Mouse (Mus musculus) gastrocnemius, postnatal 25 days (tissue): ENCODE measurements around the gene Olfr1425. TPM values are rescaled to one million over a fixed set of nuclear protein-coding genes. Genes with fewer than 3 reads are reported as not detected.
"Not testable (repeated sequence)": the region's sequence is repeated elsewhere in the genome, so short reads cannot be mapped to it uniquely, and the experiment has no call there.

Source experiments
- DNase-seq: peaks from one replicate; pipeline ENCODE4 v3.0.0; 2022
- long read RNA-seq, 2 experiments: library from polyadenylated mRNA; stranded (forward); transcript quantifications; one replicate each; pipeline ENCODE4 v2.0.0; 2021
- total RNA-seq, 2 experiments: library from RNA; stranded (reverse); gene quantifications; 1 replicate in 1 of 2; 2 replicates in 1 of 2; pipeline ENCODE4 v1.2.3; 2021

Olfr1425 gene
- not detected for total RNA-seq
- long read RNA-seq, experiment 1: 0 reads
- long read RNA-seq, experiment 2: 0 reads

GRCm38 (mm10) chr19:12077631-12078030 lies at the start of gene Olfr1425:
Gene Olfr1425 (minus strand): TSS chr19:12077731.
- DNase-seq: not testable (repeated sequence)

- DNase-seq: no peak
These were observed 45.6 kb upstream of the Olfr1425 start, which contains the start of gene Olfr76 for GRCm38 (mm10) chr19:12123103-12123502. Gene Olfr76 (minus strand): TSS chr19:12123203.

GRCm38 (mm10) chr19:12116464-12116863 lies 38.9 kb upstream of the Olfr1425 start:
- no peak for DNase-seq

GRCm38 (mm10) chr19:12115797-12116196 lies 38.3 kb upstream of the Olfr1425 start, which contains the start of gene Olfr1428:
Gene Olfr1428 (minus strand): TSS chr19:12115897.
- no peak for DNase-seq

- DNase-seq: no peak
These were observed 36.3 kb upstream of the Olfr1425 start for GRCm38 (mm10) chr19:12113807-12114206.

GRCm38 (mm10) chr19:12104541-12104940 lies 27.0 kb upstream of the Olfr1425 start:
- no peak for DNase-seq

- no peak for DNase-seq
These were observed 25.7 kb upstream of the Olfr1425 start, which contains the start of gene Olfr1427 for GRCm38 (mm10) chr19:12103234-12103633. Gene Olfr1427 (minus strand): TSS chr19:12103334.

GRCm38 (mm10) chr19:12091913-12092312 lies 14.4 kb upstream of the Olfr1425 start, which contains the start of gene Olfr1426:
Gene Olfr1426 (minus strand): TSS chr19:12092013.
- DNase-seq: no peak

GRCm38 (mm10) chr19:12069546-12069945 lies 8.0 kb downstream of the Olfr1425 start:
- not testable (repeated sequence) for DNase-seq

GRCm38 (mm10) chr19:12067806-12068205 lies 9.7 kb downstream of the Olfr1425 start:
- not testable (repeated sequence) for DNase-seq

- not testable (repeated sequence) for DNase-seq
These were observed 14.9 kb downstream of the Olfr1425 start, which contains the start of gene Olfr1424 for GRCm38 (mm10) chr19:12062582-12062981. Gene Olfr1424 (minus strand): TSS chr19:12062682.

GRCm38 (mm10) chr19:12043163-12043562 lies 34.4 kb downstream of the Olfr1425 start:
- DNase-seq: no peak

GRCm38 (mm10) chr19:12041217-12041616 lies 36.3 kb downstream of the Olfr1425 start, which contains the start of gene Olfr1423:
Gene Olfr1423 (minus strand): TSS chr19:12041317.
- DNase-seq: no peak

- DNase-seq: no peak
These were observed 39.8 kb downstream of the Olfr1425 start for GRCm38 (mm10) chr19:12037727-12038126.

GRCm38 (mm10) chr19:12026606-12027005 lies 50.9 kb downstream of the Olfr1425 start:
- DNase-seq: no peak

- DNase-seq: no peak
These were observed 52.2 kb downstream of the Olfr1425 start for GRCm38 (mm10) chr19:12025333-12025732.

- no peak for DNase-seq
These were observed 53.4 kb downstream of the Olfr1425 start for GRCm38 (mm10) chr19:12024149-12024548.

Other genes with a start within 250 kb of the Olfr1425 start
- gene Olfr1417, start 238.5 kb downstream of the Olfr1425 start, total RNA-seq: not detected
- gene Olfr1418, start 216.7 kb downstream of the Olfr1425 start, total RNA-seq: not detected
- gene Olfr1419, start 202.6 kb downstream of the Olfr1425 start, total RNA-seq: not detected
- gene Olfr1420, start 191.2 kb downstream of the Olfr1425 start, total RNA-seq: not detected
- gene Patl1, start 165.3 kb downstream of the Olfr1425 start, total RNA-seq: 10 to 100 TPM; 18.7 to 22.8 TPM
- 10 to 100 TPM; 56.9 to 63.4 TPM for gene Osbp, start 111.8 kb downstream of the Olfr1425 start, total RNA-seq
- gene Olfr1423, start 36.4 kb downstream of the Olfr1425 start, total RNA-seq: not detected
- not detected for gene Olfr1424, start 15.0 kb downstream of the Olfr1425 start, total RNA-seq
- not detected for gene Olfr1426, start 14.3 kb upstream of the Olfr1425 start, total RNA-seq
- not detected for gene Olfr1427, start 25.6 kb upstream of the Olfr1425 start, total RNA-seq
- not detected for gene Olfr1428, start 38.2 kb upstream of the Olfr1425 start, total RNA-seq
- not detected for gene Olfr76, start 45.5 kb upstream of the Olfr1425 start, total RNA-seq
- gene Olfr1555-ps1, start 92.4 kb upstream of the Olfr1425 start, total RNA-seq: not detected
- gene Olfr1431, start 122.9 kb upstream of the Olfr1425 start, total RNA-seq: not detected
- gene Olfr1432, start 154.9 kb upstream of the Olfr1425 start, total RNA-seq: not detected
- not detected for gene Olfr262, start 163.9 kb upstream of the Olfr1425 start, total RNA-seq
- gene Olfr235, start 183.3 kb upstream of the Olfr1425 start, total RNA-seq: not detected
- not detected for gene Olfr1434, start 202.1 kb upstream of the Olfr1425 start, total RNA-seq
- gene Olfr1436, start 221.4 kb upstream of the Olfr1425 start, total RNA-seq: not detected
- not detected for gene Olfr1437, start 247.4 kb upstream of the Olfr1425 start, total RNA-seq